Mouse (Mus musculus) left cerebral cortex, postnatal 14 days (tissue): ENCODE data around the gene Il25. TPM values are rescaled to one million over a fixed set of nuclear protein-coding genes. Genes with fewer than 3 reads are reported as not detected.
A peak's percentile ranks its signal among the peaks of the same experiment; 100 is the strongest.

Experiments used
- DNase-seq, 2 experiments: peaks; one replicate each; pipeline ENCODE4 v3.0.0; 2021 to 2022; ENCODE audit warnings: low spot score in 2 of 2, mixed read lengths in 1 of 2
- intact Hi-C: fragments of 180-260 bp; cut with DNase I; formaldehyde crosslinking; loops from one replicate; pipeline ENCODE4 v1.15.1; 2025
- long read RNA-seq, 2 experiments: library from polyadenylated mRNA; stranded (forward); transcript quantifications; one replicate each; pipeline ENCODE4 v2.0.0; 2021
- total RNA-seq, 2 experiments: library from RNA; stranded (reverse); gene quantifications; 2 replicates each; pipeline ENCODE4 v1.2.3; 2021

Il25 gene
- not detected for total RNA-seq
- long read RNA-seq, experiment 1 = 0 reads
- long read RNA-seq, experiment 2 = 0 reads

GRCm38 (mm10) chr14:54932645-54933150 lies at the start of gene Il25:
Il25 (plus strand) TSS chr14:54932695.
- DNase-seq = no peak
- intact Hi-C loops = no loop called here

DNA sequence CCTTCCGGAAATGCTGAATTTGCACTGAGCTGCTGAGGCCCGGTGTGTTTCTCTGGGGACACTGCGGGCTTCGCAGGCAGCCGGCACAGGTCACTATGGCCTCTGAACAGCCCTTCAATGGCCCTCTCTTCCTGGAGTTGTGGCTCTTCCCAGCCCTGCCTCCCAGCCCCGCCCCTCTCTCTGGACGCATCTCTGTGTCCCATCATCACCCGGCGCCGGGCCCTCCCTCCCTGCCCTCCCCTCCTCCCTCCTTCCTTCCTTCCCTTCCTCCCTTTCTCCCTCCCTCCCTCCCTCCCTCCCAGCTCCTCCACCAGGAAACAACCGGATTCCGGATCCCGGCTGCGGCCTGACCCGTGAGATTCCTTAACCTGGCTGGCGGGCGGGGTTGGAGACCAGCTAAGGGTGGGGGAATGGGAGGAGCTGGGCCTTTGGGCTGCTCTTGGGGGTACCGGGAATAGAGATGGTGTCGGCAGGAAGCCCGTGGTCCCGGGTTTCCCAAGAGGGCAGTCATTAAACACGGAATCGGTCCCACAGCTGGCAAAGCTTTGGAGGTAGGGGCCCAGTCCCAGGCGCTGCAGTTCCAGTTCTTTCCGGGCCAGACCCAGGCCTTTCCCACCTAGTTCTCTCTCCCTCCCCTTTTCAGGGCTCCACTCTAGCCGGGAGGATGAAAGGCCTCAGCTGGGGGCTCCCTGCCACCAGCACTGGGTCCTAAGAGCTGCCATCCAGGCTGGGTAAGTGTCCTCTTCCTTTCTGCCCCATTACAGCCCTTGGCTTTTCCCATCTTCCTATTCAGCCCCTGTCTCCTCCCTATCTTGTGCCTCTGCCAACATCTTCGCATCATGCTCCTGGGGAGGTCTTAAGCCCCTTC lies 49.1 kb upstream of the Il25 start, which contains the start of the genes Bcl2l2 and Gm20521:
Gene Bcl2l2 (plus strand): TSS at position 224 of the 868 bp plus-strand sequence.
Gene Gm20521 (plus strand): TSS at position 288 of the 868 bp plus-strand sequence.
- DNase-seq = peak; percentile 71 to 74
- intact Hi-C loops = no loop called here

GRCm38 (mm10) chr14:54884022-54884712 lies 48.3 kb upstream of the Il25 start:
- no peak for DNase-seq
- intact Hi-C loops = no loop called here

- DNase-seq = no peak
- intact Hi-C loops = no loop called here
These were observed 47.2 kb upstream of the Il25 start for GRCm38 (mm10) chr14:54885309-54885708.

- intact Hi-C loops = no loop called here
- DNase-seq = no peak
These were observed 40.3 kb upstream of the Il25 start, which contains the start of gene Pabpn1 for GRCm38 (mm10) chr14:54892200-54892599. Pabpn1 (plus strand) TSS chr14:54892500.

DNA sequence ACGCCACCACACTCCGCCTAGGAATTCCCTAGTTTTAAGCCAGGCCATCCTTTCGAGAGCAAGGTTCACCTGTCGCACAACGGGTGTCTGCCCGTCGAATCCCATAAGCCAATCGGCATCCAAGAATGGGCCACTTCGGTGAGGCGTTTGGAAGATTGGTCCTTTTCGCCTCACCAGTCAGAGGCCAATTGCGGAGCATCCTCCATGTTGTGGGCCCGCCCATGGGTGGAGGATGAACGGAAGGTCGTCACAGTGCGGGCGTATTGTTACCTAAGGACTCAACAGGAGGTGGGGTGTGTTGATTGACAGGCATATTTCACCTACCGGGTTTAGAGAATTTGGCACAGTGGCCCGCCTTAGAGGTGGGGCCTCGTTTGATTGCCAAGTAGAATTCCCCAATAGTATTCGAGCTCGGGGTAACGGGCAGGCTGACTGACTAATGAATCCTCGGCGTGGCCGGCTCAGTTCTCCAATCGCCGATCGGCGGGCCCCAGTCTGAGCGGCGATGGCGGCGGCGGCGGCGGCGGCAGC lies 38.8 kb upstream of the Il25 start:
- peak; percentile 98 to 100 for DNase-seq

GRCm38 (mm10) chr14:54894296-54895151 lies 38.0 kb upstream of the Il25 start:
- DNase-seq = peak in 1 of 2 experiments; percentile 50

More for the DNA sequence above, 38.8 kb upstream of the Il25 start:
- intact Hi-C loops = no loop called here

GRCm38 (mm10) chr14:54897445-54897844 lies 35.0 kb upstream of the Il25 start:
- intact Hi-C loops = loop anchor here (5.0 kb wide), 1 partner anchor 210 kb away; the partner anchor contains the start of gene Ap1g2
- no peak for DNase-seq

More at GRCm38 (mm10) chr14:54894296-54895151, 38.0 kb upstream of the Il25 start:
- intact Hi-C loops = loop anchor here (5.0 kb wide), 1 partner anchor 213 kb away; the partner anchor contains the start of gene Ap1g2

DNA sequence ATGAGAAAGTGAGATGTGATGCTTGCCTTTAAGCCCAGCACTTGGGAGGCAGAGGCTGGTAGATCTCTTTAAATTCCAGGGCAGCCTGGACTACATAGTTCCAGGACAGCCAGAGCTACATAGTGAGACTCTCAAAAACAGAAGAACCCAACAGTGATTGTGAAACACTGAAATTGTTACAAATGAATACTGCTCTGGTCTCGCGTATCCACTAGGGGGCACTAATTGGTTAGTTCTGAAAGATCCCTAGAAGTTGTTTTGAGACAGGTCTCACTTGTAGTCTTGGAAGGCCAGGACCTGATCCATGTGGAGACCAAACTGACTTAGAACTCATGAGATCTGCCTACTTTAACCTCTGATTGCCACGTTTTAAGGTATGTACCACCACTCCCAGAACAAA lies 32.1 kb upstream of the Il25 start:
- intact Hi-C loops = loop anchor here (1.0 to 5.0 kb wide), 3 partner anchors 39 to 192 kb away; partner anchors contain the start of genes Ngdn, Thtpa and Zfhx2

DNA sequence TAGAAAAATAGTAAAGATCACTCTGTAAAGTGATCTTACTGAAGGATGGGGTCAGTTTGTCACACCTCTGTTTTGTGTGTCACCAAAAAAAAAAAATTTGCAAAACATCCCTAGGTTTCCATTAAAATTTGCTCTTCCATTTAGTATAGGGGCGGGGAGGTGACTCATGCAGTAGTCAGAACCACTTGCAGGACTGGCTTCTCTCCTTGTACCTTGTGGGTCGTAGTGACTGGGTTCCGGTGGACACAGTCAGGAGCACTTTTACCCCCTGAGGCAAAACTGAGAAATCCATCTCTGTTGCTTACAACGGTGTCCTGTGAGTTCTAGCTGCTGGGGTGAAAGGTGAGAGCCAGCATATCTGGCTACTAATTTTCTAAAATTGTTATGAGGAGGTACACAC lies 28.9 kb upstream of the Il25 start:
- no peak for DNase-seq
- intact Hi-C loops = loop anchor here (5.0 kb wide), 1 partner anchor 189 kb away; the partner anchor contains the start of genes Thtpa and Zfhx2

More for the DNA sequence above, 32.1 kb upstream of the Il25 start:
- peak; percentile 83 to 92 for DNase-seq

GRCm38 (mm10) chr14:54908682-54909081 lies 23.8 kb upstream of the Il25 start:
- intact Hi-C loops = no loop called here
- DNase-seq = no peak

- intact Hi-C loops = no loop called here
- DNase-seq = no peak
These were observed 20.2 kb upstream of the Il25 start for GRCm38 (mm10) chr14:54912109-54912850.

- intact Hi-C loops = no loop called here
- DNase-seq = peak; percentile 80 to 87
These were observed 19.6 kb upstream of the Il25 start, which contains the start of gene Slc22a17 for GRCm38 (mm10) chr14:54912886-54913285. Slc22a17 (minus strand) TSS chr14:54913132.

DNA sequence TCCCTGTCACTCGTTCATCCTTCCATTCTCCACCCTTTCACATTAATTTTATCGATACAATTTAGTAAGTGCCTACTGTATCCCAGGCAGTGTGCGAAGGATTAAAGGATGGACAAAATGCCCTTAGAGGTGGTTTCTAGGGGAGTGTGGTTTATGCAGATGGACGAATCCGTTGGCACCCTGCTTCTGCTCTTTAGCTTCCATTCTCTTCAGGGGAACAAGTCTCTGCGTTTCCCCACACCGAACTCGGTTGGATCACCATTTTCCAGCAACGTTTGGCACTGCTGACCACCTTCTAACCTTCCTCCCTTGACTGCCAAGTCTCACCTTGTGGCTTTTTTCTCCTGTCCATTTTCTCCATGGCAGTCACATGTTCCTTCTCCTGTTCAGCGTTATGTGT lies 19.2 kb upstream of the Il25 start:
- intact Hi-C loops = no loop called here
- no peak for DNase-seq

- intact Hi-C loops = no loop called here
- no peak for DNase-seq
These were observed 12.3 kb upstream of the Il25 start for GRCm38 (mm10) chr14:54920076-54920685.

GRCm38 (mm10) chr14:54924641-54925348 lies 7.7 kb upstream of the Il25 start:
- intact Hi-C loops = no loop called here
- DNase-seq = no peak
